Mouse (Mus musculus) C2C12 (cell line): Measurements from ENCODE around the gene Tnfrsf1b. TPM values are rescaled to one million over a fixed set of nuclear protein-coding genes. Genes with fewer than 3 reads are reported as not detected.

Source experiments
- H3K27me3 ChIP-seq: one replicate; pipeline ENCODE4 v1.6.1; 2011; ENCODE audit not compliant: control insufficient read depth, insufficient read depth, insufficient read length
- H3K36me3 ChIP-seq: one replicate; pipeline ENCODE4 v1.6.1; 2011; ENCODE audit not compliant: control insufficient read depth, insufficient read depth
- H3K4me3 ChIP-seq: one replicate; pipeline ENCODE4 v1.5.1; 2011; ENCODE audit warnings: mild to moderate bottlenecking, control low read depth; ENCODE audit not compliant: poor library complexity, insufficient read depth, severe bottlenecking
- H3K79me2 ChIP-seq: one replicate; pipeline ENCODE4 v1.6.1; 2011; ENCODE audit not compliant: control insufficient read depth, insufficient read depth
- H3K79me3 ChIP-seq: one replicate; pipeline ENCODE4 v1.6.1; 2011; ENCODE audit warnings: low read depth, control low read depth
- H3ac ChIP-seq: one replicate; pipeline ENCODE3; 2011; ENCODE audit warnings: low read depth; ENCODE audit not compliant: control insufficient read depth, insufficient read length
- CEBPB ChIP-seq: IDR thresholded peaks from one replicate; pipeline ENCODE4 v1.6.1; 2011; ENCODE audit warnings: low read depth, mild to moderate bottlenecking, control low read depth, moderate library complexity
- CTCF ChIP-seq: IDR thresholded peaks from one replicate; pipeline ENCODE4 v1.5.1; 2011; ENCODE audit not compliant: control insufficient read depth, insufficient read depth, insufficient read length
- FOSL1 ChIP-seq: IDR thresholded peaks from one replicate; pipeline ENCODE4 v1.8.0; 2011; ENCODE audit warnings: mild to moderate bottlenecking, low read length; ENCODE audit not compliant: poor library complexity, insufficient read depth, severe bottlenecking
- MAX ChIP-seq: IDR thresholded peaks from one replicate; pipeline ENCODE4 v1.6.1; 2011; ENCODE audit warnings: mild to moderate bottlenecking, control low read depth
- MYOD1 ChIP-seq: IDR thresholded peaks from one replicate; pipeline ENCODE4 v1.6.1; 2011; ENCODE audit warnings: low read depth; ENCODE audit not compliant: control insufficient read depth, insufficient read length
- MYOG ChIP-seq: IDR thresholded peaks from one replicate; pipeline ENCODE4 v1.6.1; 2011; ENCODE audit not compliant: control insufficient read depth, insufficient read length; ENCODE audit errors: extremely low read depth
- USF1 ChIP-seq: IDR thresholded peaks from one replicate; pipeline ENCODE4 v1.6.1; 2011; ENCODE audit warnings: low read depth, mild to moderate bottlenecking, control low read depth, moderate library complexity
- polyA plus RNA-seq: library from polyadenylated mRNA; unstranded; fragments of >200 nt; fragmentation: generic; extraction: Trizol; gene quantifications from one replicate; pipeline ENCODE4 v1.2.1, GENCODE M21; 2012; ENCODE audit warnings: missing spikeins

The Tnfrsf1b gene
- polyA plus RNA-seq, 1 experiment = 7.7 TPM

- no peak for TF ChIP-seq CEBPB
- TF ChIP-seq CTCF = no peak
- TF ChIP-seq FOSL1 = no peak
- TF ChIP-seq MYOD1 = no peak
- no peak overlapping the region for H3ac ChIP-seq
- H3K36me3 ChIP-seq = peaks cover under 1% of the 10 kb centered on the region
- no peaks in the 10 kb centered on the region for H3K79me2 ChIP-seq
- no peaks in the 10 kb centered on the region for H3K79me3 ChIP-seq
- no peaks in the 10 kb centered on the region for H3K27me3 ChIP-seq
- no peak overlapping the region for H3K4me3 ChIP-seq
Observed at GRCm38 (mm10) chr4:145207718-145208371, 38.8 kb downstream of the Tnfrsf1b start.

GRCm38 (mm10) chr4:145204779-145205178 is 41.9 kb downstream of the Tnfrsf1b start:
- no peak overlapping the region for H3K4me3 ChIP-seq
- no peaks in the 10 kb centered on the region for H3K79me3 ChIP-seq
- no peaks in the 10 kb centered on the region for H3K36me3 ChIP-seq
- no peaks in the 10 kb centered on the region for H3K27me3 ChIP-seq
- no peak overlapping the region for H3ac ChIP-seq
- no peaks in the 10 kb centered on the region for H3K79me2 ChIP-seq
- no peak for TF ChIP-seq USF1
- TF ChIP-seq FOSL1 = peak; percentile 17
- TF ChIP-seq CEBPB = no peak

GRCm38 (mm10) chr4:145203305-145203704 is 43.4 kb downstream of the Tnfrsf1b start:
- Histone ChIP-seq H3K79me3 (no peaks in the 10 kb centered on the region), H3K79me2 (no peaks in the 10 kb centered on the region), H3ac (no peak overlapping the region), H3K4me3 (no peak overlapping the region), H3K36me3 (no peaks in the 10 kb centered on the region), H3K27me3 (no peaks in the 10 kb centered on the region)
- TF ChIP-seq FOSL1 = no peak
- TF ChIP-seq MYOD1 = no peak
- no peak for TF ChIP-seq USF1
- no peak for TF ChIP-seq MYOG
- TF ChIP-seq CTCF = no peak
- TF ChIP-seq MAX = no peak
- no peak for TF ChIP-seq CEBPB

DNA sequence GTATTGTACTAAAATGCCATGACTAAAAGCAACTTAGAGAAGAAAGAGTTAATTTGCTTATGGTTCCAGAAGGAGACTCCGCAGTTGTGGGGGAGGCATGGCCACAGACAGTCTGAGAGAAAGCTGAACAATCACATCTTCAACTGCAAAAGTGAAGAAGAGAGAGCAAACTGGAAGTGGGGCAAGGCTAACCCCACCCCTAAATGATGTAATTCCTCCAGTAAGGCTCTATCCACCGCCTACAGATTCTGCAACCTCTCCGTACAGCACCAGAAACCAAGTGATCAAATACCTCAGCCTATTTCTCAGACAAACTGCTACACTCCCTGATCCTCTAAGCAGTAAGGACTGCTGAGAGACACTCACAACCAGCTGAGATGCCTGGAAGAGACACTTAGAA is 45.2 kb downstream of the Tnfrsf1b start:
- Histone ChIP-seq H3K79me2 (no peaks in the 10 kb centered on the region), H3K27me3 (no peaks in the 10 kb centered on the region), H3ac (no peak overlapping the region), H3K4me3 (no peak overlapping the region), H3K79me3 (no peaks in the 10 kb centered on the region), H3K36me3 (no peaks in the 10 kb centered on the region)
- TF ChIP-seq MAX (no peak), MYOD1 (no peak), FOSL1 (no peak), USF1 (no peak), MYOG (no peak), CEBPB (no peak), CTCF (no peak)

DNA sequence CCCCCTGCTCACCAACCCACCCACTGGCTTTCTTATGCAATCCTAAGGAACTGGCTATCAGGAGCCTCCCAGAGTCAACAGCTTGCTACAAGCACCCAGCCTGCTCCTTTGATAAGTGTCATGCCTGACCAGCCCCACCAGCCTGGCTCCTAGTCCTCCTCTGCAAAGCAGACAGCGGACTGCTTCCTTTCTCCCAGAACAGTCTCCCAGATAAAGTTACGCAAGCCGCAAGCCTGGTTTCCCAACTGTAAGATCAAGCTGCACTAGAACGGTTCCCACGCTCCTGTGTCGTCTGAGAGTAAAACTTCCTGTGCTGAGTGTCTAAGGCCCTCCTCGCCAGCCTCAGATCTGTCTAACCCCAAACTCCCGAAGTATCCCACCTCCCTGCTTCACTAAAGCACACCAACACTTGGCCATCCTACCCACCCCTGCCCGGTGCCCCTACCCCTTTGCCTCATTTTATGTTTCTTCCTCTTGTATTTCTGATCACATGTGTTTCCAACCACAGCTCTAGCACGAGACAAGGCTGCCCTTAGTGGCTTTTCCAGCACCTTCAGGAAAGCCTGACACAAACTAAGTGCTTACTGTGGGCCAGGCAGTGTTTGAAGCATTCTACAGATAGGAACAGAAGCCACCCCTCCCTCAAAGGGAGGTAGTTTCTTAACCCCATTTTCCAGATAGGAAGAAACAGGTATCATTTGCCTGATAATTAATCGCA is 46.5 kb downstream of the Tnfrsf1b start:
- H3K36me3 ChIP-seq = no peaks in the 10 kb centered on the region
- H3ac ChIP-seq = no peak overlapping the region
- no peak overlapping the region for H3K4me3 ChIP-seq
- no peaks in the 10 kb centered on the region for H3K27me3 ChIP-seq
- H3K79me3 ChIP-seq = no peaks in the 10 kb centered on the region
- TF ChIP-seq CEBPB (peak; percentile 75), MYOD1 (no peak)
- H3K79me2 ChIP-seq = no peaks in the 10 kb centered on the region

DNA sequence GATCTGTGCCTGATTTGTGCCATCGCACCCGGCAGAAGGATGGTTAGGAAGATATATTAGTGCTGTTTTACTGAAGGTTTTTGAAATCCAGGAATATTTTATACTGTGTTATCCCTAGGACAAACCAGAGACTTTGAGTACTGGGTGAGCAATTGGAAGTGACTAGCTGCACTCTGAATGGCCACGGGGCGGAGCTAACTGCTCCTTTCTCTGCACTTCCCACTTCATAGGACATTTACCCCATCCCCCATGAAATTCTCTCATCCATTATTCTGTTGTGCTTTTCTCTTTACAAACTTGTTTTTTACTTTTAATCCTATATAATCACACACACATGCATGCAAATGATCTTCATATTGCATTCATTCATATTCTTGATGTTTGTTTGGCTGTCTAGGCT is 50.1 kb downstream of the Tnfrsf1b start:
- Histone ChIP-seq H3K4me3 (no peak overlapping the region), H3ac (no peak overlapping the region), H3K79me2 (peaks cover 31% of the 10 kb centered on the region), H3K79me3 (peaks cover 16% of the 10 kb centered on the region), H3K27me3 (no peaks in the 10 kb centered on the region), H3K36me3 (no peaks in the 10 kb centered on the region)
- TF ChIP-seq MAX (no peak), MYOD1 (no peak), FOSL1 (no peak), CEBPB (no peak), CTCF (no peak), MYOG (no peak)
